Mouse (Mus musculus) forelimb bud, embryonic 11.5 days (tissue): ENCODE data around the gene Lst1.

Experiments used
- DNase-seq: peaks from one replicate; pipeline ENCODE4 v3.0.0-alpha.2; 2012; ENCODE audit warnings: low read depth, low spot score

The Lst1 gene

DNA sequence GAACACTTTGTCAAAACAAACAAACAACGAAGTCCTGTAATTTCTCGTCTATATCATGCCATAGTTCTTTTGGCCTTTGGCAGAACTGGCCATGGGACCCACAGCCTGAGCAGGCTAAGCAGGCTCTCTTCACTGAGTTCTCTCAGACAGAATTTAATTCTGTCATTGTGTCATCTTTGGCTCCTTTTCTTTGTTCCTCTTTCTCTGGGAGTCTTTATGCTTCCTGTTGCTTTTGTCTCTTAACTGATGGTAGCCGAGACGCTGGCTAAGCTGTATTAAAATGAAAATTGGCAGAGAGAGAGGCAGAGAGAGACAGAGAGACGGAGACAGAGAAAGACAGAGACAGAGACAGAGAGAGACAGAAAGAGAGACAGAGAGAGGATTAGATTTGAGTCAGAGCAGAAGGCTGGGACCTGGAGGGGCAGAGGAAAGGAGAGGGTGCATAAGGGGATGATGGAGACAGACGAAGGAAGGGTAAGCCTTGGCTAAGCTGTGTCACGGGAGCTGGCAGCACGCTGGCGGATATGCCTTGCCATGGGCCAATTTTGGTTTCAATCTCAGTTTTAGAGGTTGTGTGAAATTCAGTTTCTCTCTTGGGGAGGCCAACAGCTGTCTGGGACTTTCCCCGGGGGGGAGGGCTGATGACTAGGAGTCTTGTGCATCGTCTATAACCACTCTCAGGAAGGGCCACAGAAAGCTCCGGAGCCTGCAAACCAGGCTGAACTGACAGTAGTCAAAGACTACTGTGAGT lies 21.7 kb upstream of the Lst1 start:
- DNase-seq: no peak

DNA sequence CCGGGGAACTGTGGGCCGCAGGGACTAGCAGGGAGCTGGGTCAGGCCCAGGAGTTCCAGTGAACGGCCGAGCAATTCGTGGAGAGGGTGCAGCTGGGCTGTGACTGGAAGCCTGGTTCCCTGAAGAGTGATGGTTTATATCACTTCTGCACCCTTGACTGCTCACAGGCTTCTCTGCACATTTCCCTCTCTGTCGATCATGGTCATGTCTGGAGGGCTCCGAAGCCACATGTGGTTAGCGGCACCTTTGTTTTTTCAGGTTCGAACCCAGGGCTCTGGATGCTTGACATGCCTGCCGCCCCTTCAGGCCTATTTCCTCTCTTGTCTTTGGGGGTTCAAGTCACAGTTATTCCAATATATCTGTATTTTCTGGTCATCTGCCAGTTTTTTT lies 17.1 kb upstream of the Lst1 start:
- DNase-seq: no peak

DNA sequence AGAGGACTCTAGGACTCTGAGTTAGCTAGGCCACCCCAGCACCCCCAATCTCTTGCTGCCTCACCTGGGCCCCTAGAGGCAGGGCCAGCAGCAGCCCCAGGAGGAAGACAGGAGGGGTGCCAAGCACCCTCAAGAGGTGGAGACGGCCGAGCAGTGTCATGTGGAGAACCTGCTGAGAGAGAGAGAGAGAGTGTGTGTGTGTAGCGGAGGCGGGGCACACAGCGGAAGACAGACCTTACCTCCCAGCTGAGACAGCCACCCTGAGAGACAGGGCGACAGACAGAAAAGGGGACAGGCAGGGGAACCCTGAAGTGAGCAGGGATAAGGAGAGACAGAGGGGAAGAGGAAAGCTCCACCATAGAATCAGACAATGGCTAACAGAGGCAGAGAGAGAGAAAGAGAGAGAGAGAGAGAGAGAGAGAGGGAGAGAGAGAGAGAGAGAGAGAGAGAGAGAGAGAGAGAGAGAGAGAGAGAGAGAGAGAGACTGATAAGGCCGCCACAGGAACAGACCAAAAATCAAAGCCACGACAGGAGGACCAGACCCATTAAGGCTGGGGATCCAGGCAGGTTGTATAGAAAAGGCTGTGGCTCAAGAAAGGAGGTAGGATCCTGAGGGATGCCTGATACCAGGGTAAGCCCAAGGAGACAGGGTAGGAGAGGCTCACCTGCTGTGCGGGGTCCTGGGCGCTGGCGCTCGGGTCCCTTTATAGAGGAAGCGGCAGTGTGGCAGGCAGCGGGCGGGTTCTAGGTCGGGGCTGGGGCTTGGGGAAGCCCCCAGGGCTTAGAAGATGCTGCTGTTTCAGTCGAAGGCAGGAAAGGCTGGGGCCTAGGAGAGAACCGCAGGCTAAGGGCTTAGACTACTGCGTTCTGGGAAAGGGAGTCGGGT lies 16.5 kb upstream of the Lst1 start, which contains the start of gene Lta:
TSS of gene Lta (minus strand) at position 858 of the 886 bp plus-strand sequence.
- no peak for DNase-seq

DNA sequence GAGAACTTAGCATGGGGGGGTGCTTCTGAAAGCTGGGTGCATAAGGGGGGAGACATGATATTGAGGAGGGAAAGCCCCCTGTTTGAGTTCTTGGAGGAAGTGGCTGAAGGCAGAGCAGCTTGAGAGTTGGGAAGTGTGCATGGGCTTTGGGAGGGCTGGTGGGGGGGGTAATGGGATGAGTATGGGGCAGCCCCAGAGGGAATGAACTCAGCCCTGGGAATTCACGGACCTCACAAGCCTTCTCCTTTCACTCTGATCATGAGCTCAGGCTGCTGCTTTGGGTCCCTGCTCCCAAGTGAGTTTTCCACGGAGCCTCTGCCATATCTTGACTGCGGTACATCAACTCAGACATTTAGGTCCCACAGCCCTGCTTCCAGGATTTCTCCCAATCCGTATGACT lies 14.2 kb upstream of the Lst1 start:
- no peak for DNase-seq

DNA sequence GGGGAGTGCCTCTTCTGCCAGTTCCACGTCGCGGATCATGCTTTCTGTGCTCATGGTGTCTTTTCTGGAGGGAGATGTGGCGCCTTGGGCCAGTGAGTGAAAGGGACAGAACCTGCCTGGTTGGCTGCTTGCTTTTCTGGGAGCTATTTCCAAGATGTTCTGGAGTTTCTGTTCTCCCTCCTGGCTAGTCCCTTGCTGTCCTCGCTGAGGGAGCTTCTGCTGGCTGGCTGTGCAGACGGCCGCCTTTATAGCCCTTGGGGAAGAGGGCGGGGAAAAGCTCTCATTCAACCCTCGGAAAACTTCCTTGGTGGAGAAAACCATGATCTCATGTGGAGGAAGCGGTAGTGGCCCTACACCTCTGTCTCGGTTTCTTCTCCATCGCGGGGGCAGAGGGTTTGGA lies 13.5 kb upstream of the Lst1 start, which contains the start of gene Tnf:
TSS of gene Tnf (minus strand) at position 221 of the 400 bp plus-strand sequence.
- DNase-seq: no peak

DNA sequence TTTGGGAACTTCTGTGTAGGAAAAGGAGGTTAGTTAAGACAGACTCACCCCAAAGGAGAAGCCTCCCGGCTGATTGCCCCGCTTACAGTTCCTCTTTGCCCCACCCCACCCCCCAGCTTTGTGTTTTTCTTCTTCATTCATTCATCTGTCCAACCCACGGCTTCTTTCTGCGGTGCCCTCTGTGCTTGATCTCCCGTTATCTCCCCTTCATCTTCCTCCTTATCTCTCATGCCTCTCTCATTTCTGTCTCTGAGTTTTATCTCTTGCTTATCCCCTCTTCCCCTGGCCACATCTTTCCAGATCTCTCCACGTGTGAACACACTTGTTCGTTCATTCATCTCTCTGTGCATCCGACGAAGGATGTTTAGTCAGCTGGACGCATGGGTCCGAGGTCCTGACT lies 12.9 kb upstream of the Lst1 start:
- DNase-seq: no peak

DNA sequence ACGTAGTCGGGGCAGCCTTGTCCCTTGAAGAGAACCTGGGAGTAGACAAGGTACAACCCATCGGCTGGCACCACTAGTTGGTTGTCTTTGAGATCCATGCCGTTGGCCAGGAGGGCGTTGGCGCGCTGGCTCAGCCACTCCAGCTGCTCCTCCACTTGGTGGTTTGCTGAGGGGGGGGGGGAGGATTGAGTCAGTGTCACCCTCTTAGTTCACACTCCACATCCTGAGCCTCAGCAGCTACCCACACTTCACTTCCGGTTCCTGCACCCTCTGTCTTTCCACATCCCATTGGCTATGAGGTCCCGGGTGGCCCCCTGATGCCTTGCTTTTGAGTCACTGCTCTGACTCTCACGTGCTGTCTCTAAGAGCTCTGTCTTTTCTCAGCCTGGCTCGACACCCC lies 12.2 kb upstream of the Lst1 start:
- DNase-seq: no peak

DNA sequence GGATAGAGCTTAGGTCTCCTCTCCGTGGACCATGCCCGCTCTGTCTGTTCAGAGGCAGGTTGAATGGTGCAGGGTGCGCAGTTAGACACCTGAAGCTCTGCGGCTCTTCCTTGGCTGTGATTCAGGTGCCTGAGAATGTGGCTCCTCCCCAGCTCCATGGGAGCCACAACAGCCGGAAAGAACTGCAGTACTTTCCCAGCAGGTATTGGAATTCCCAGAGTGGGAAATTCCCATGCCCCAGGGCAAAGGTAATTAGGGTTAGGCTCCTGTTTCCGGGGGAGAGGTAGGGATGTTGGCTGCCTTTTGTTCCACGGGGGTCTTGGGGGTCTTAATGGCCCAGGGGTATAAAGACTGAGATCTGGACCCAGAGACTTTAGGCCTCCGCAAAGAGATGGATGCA lies 10.7 kb upstream of the Lst1 start:
- no peak for DNase-seq

DNA sequence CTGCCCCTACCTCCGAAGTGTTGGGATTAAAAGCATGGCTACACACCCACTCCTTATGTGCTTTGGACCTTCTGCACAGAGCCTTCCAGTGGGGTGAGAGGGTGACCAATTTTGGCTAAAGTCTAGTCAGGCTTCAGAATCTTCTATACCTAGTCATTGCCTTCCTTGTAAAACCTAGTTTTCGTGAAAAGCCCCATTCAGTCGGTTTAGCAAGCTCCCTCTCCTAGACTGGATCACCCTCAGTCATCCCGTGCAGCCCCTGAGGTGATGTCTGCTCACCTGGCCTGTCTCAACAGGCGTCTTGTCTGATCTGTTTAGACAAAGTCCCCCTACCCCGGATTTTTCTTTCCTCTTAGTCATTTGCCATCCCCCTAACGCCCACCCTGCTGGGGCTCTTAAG lies 9.8 kb upstream of the Lst1 start:
- DNase-seq: no peak

DNA sequence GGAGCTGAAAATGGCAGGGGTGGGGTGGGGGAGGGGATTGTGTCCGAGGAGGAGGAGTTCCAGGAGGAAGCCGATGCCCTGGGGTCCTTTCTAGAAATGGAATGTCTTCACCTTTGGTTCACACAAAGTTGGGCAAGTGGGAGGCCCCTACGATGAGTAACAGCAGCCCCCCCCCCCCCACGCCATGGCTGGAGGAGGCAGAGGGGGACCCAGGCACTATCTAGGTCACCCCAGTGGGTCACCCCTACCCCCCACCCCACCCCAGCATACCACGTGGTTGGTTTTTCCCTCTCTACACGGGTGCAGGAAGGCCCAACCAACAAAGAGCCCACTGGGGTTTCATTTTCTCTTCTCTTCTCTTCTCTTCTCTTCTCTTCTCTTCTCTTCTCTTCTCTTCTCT lies 8.9 kb upstream of the Lst1 start:
- DNase-seq: no peak

DNA sequence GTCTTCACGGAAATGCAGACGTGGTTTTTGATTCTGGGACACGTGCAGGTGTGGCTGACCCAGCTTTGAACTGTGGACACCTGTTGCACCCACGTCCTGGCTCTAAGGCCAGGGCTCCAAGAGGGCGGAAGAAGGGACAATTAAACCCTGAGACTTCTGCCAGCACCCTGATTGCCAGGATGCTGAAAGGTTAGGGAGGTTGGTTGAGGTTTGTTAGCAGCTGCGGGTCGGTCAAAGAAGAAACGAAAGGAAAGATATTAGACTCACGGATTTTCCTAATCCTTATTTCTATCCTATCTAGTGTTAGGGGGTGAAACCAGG lies 8.0 kb upstream of the Lst1 start:
- no peak for DNase-seq

DNA sequence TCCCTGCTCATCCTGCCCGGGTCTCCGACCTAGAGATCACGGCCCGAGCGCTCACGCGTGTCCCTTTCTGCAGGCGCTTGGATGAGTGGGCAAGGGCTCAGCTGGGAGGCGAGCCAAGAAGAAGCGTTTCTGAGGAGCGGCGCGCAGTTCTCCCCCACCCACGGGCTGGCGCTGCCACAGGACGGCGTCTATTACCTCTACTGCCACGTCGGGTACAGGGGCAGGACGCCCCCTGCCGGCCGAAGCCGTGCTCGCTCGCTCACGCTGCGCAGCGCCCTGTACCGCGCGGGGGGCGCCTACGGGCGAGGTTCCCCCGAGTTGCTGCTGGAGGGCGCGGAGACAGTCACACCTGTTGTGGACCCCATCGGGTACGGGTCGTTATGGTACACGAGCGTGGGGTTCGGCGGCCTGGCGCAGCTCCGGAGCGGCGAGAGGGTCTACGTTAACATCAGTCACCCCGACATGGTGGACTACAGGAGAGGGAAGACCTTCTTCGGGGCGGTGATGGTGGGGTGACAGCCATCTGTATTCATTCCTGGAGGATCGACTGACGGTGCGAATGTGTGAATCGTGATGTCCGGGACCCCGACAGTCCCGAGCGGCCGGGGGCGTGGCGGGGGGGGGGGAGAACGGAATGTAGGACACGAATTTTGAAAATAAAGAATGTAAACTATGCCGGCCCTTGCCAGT lies 7.5 kb upstream of the Lst1 start:
- DNase-seq: peak; percentile 69

DNA sequence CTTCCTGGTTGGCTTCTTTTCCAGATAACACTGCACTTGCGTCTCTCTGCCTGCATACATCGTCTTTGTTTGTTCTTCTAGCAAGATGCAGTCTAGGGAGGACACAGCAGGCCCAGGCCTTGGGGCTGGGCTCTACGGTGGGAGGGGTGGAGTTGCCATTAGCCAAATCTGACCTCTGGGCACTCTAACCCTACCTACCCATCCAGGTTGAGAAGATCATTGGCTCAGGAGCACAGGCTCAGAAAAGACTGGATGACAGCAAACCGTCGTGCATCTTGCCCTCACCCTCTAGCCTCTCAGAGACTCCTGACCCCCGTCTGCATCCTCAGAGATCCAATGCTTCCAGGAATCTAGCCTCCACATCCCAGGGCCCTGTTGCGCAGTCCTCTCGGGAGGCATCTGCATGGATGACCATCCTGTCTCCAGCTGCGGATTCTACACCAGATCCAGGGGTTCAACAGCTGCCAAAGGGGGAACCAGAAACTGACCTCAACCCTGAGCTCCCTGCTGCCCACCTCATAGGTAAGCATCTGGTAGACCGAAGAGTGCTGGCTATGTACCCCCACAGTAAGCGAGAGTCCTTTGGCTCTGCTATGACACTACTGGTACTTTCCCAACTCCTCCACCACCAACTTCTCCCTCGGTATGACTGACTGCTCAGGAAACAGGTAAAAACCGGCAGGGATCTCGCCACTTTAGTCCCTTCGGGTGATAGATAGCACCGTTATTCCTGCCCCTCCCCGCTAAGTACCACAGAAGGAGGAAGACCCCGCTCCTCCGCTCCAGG lies 6.8 kb upstream of the Lst1 start:
- DNase-seq: no peak

DNA sequence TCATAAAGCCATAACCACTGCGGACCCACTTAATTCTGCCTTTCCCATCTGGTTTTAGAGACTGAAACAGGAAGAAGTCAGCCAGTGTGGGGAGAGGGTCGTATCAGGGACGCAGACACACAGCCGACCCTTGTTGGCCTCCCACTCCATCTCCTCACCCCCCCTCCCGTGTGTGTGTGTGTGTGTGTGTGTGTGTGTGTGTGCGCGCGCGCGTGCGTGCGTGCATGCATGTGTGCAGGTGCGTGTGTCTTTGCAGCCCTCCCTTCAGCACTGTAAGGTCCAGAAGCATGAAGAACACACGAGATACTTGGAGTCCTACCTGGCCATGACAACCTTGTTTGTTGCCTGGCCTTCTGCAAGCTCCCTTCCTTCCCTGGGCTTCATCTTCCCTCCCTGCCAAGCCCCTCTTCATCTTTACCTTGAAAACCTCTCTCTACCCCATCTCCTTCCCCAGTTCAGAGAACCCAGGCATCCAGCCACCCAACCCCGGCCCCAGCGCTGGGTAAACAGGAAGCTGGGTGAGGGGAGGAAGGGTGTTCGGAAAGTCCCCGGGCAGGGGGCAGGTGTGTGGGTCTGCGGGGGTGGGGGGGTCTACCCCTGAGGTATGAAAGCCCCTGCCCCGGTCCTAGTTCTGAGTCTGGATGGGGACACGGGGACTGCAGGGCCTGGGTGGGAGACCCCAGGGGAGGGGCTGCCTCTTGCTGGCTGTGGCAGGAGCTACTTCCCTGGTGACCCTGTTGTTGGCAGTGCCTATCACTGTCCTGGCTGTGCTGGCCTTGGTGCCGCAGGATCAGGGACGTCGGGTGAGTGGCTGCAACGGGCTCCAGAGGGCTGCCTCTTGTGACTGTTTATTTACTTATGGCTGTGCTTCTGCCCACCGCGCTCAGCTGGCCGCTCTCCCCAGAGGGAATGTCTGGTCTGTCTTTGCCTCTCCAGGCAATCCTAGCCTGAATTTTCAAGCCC lies 5.9 kb upstream of the Lst1 start, which contains the start of gene Ltb:
TSS of gene Ltb (plus strand) at position 559 of the 963 bp plus-strand sequence.
- no peak for DNase-seq

DNA sequence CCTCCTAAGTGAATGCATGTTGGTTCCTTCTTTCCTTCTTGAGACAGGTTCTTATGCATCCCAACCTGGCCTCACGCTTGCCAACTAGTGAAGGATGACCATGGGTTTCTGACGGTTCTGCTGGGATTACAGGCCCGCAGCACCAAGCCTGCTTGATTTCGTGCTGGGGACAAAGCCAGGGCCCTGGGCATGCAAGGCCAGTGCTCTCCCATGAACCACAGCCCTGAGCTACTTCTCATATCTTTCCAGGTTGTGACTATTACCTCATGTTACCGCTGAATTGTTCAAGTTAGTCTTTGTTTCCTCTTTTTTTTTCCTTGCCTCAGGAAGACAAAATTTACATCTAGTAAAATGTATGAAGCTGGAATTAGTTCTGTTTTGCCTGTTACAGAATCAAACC lies 4.7 kb upstream of the Lst1 start:
- no peak for DNase-seq

DNA sequence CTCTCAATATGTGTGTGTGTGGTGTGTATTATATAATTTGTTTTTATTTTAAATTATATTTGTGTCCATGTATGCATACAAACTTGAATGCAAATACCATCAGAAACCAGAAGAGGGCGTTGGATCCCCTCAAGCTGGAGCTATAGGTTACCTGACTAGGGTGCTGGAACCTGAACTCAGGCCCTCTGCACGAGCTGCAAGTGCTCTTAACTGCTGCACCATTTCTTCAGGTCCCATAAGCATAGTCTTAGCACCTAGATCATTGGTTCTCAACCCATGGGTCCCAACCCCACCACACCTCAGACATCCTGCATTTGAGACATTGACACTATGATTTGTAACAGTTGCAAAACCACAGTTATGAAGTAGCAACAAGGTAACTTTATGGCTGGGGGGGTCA lies 3.5 kb upstream of the Lst1 start:
- DNase-seq: no peak

DNA sequence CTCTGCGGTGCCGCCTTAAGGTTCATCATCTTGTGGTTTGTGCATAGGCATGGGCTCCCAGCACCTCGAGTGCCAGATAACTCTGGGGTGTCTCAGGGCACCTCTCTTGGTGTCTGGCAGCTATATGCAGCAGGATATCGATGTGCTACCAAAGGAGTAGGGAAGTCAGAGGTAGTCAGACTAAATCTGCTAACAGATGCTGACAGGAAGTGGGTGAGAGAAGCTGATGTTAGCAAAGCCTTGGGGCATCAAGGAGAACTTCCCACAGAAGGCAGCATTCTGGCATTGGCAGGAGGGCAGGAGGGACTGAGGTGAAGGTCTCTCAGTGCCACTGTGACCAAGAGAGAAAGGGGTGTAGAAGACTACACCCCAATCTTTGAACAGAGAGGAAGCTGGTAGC lies 1.9 kb upstream of the Lst1 start:
- no peak for DNase-seq

DNA sequence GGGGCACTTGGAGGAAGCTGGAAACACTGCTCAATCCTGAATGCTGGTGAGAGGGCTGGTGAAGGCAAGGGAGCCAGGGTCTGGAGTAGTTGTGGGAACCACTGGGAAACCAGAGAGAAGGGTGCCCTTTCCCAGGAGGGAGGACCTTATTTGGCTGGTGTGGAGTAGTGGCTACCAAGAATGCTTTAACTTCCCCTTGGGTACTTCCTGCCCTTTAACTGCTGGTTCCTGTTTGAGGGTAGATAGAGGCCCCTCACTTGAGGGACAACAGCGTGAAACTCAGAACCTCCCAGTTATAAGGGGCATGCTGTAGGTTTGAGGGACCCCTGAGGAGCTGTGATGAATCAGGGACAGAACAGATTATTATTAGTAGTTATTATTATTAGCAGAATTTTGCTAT lies 947 bp upstream of the Lst1 start:
- no peak for DNase-seq

DNA sequence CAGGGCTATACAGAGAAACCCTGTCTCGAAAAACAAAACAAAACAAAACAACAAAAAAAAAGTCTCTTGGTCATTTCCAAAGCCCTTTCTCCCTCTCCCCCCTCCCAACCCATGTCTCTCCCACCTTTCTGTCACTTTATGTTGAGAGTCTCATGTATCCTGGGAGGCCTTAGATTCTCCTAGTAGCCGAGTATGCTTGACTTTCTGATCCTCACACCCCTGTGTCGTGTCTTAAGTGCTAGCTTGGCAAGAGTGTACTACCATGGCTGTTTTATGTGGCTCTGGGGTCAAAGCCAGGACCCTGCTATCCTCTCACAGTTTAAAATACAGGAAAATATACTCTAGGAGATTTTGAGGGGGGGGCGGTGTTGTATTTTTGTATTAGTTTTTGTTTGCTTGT lies 894 bp downstream of the Lst1 start:
- no peak for DNase-seq

DNA sequence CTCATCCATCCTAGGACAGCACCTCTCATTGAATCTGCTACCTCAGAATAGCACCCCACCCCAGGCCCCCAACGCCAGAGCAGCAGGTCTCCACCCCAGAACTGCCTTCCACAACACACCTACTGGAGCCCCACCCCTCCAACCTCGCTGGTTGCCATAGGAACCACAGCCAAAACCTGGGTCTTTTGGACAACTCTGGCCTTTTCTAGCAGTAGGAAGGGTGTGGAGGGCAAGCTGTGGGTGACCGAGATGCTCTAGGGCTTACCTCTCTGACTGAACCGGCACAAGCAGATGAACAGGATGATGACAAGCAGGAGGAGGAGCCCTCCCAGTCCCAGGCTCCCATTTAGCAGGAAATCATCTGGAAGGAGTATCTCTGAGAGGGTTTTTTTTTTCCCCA lies 1.6 kb downstream of the Lst1 start:
- DNase-seq: peak; percentile 61
